Mouse (Mus musculus) frontal cortex, postnatal 14 days (tissue): ENCODE measurements at regions not wholly inside any gene's neighbourhood (a gene's known extent, or its start where the extent isn't known, plus 50 kb on each side); places are given as distances from the start of the nearest gene placed in this dataset.
"Not testable (repeated sequence)": the region's sequence is repeated elsewhere in the genome, so short reads cannot be mapped to it uniquely, and the experiment has no call there.

Source experiments
- DNase-seq, 2 experiments: peaks; one replicate each; pipeline ENCODE4 v3.0.0; 2022; ENCODE audit warnings: low spot score in 2 of 2

- no peak for DNase-seq
Measured at GRCm38 (mm10) chr13:35598003-35598402, 61.6 kb upstream of the Cdyl start.

DNA sequence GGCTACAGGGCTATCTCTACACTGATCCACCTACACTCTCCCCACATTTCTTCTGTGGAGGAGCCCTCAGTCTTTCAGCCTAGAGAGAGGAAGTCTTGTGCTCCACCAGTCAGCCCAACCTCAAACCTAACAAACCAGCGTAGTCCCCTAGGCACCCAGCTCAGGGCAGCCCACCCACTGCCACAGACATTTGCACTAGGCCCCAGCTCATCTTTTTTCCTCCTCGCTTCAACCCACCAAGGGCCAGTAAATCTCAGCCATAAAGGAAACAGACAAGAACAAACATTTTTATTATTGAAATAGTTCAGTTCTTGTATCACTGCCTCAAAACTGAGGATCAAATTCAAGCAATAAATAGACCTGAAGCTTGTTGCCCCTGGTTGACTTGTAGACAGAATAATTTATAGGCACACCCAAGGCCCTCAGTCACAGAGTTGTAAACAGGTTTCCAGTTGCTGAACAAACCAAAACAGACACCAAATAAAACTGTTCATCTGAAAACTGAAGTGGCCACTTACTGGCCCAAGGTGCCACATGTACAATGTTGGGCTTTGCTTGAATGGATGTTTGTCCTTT, 58.0 kb upstream of the Cdyl start:
- no peak for DNase-seq

DNA sequence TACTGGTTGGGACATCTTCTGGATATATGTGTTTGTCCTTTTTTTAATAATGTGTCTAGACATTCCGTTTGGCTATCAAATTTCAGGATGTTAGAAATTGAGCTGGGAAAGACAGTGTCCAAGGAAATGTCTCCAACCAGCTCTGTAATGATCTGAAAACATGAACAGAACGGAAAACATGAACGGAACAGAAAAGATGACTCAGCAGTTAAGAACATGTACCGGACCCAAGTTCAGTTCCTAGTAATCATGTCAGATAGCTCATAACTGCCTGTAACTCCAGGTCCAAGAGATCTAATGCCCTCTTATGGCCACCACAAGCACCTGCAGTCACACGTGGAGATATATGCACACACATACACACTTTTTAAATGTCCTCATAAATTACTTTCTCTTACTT, 56.6 kb upstream of the Cdyl start:
- DNase-seq = no peak

DNA sequence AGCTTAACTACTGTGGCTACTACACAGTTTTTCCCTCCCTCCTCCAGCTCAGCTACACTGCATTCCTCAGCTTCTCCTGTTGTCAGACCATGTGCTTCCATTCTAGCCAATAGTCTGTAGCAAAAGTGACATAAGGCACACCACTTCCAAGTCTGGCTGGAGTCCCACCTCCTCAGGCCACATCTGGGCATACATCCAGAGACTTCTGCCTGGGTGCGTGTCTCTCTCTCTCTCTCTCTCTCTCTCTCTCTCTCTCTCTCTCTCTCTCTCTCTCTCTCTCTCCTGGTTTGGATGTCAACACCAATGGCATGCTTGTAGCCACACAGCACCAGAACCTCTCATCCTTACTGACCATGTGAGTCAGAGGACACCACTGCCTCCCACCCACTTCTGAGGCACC, 55.6 kb upstream of the Cdyl start:
- no peak for DNase-seq

DNA sequence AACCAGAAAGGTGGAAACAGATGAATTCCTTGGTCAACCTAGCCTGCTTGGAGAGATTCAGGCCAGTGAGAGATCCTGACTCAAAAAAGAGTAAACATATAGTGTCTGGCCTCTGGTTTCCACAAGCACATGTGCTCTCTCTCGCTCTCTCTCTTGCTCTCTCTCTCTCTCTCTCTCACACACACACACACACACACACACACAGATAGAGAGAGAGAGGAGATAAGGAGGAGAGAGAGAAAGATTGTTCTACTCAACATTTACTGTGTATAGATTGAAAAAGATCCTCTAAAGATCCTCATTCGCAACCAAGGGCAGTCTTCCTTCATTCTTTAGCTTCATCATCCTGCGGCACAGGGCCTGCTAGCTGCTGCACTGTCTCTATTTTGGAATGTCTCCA, 54.9 kb upstream of the Cdyl start:
- no peak for DNase-seq

DNA sequence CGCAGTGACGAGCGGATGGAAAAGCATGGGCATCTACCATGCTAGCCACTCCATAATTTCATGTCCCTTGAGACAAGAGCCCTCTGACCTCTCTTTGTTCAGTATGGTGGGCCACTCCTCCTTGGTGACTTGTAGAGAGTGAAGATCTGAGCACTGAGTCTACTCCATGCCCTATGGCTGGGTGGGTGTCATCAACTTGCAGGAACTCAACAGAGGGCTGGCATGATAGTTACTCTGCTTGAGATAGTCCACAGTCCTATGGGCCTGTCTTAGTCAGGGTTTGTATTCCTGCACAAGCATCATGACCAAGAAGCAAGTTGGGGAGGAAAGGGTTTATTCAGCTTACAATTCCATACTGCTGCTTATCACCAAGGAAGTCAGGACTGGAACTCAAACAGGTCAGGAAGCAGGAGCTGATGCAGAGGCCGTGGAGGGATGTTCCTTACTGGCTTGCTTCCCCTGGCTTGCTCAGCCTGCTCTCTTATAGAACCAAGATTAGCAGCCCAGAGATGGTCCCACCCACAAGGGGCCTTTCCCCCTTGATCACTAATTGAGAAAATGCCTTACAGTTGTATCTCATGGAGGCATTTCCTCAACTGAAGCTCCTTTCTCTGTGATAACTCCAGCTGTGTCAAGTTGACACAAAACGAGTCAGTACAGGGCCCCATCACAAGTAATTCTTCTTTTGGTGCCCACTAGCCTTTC, 52.6 kb upstream of the Cdyl start:
- DNase-seq = not testable (repeated sequence)

GRCm38 (mm10) chr13:35607710-35608109, 51.9 kb upstream of the Cdyl start:
- no peak for DNase-seq
